Mouse (Mus musculus) fibroblast of lung, adult 2 months (primary cell): ENCODE results near the gene Gtdc1.

ENCODE experiments used
- DNase-seq: peaks from one replicate; pipeline ENCODE4 v3.0.0-alpha.2; 2011; ENCODE audit warnings: low read depth

Gene Gtdc1

DNA sequence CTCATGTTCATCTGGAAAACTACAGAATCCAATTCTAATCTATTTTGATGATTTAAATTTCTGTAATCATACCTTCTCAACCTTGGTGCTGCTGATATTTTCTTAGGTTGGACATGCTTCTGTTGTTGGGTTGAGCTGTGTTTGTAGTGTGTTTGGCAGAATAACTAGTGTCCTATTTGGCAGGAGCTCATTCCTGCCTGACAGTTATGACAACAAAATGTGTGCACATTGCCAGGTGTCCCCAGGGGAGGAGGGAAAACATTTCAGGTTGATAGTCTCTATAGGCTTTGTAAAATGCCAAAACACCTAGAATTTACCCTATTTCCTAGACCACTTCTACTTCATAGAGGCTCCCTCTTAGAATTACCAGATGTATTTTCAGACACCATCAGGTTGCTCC, 343.4 kb downstream of the Gtdc1 start:
- DNase-seq: no peak

GRCm38 (mm10) chr2:44583491-44583890, 344.0 kb downstream of the Gtdc1 start:
- DNase-seq: no peak

GRCm38 (mm10) chr2:44571810-44572209, 355.6 kb downstream of the Gtdc1 start:
- no peak for DNase-seq

GRCm38 (mm10) chr2:44571156-44571555, 356.3 kb downstream of the Gtdc1 start:
- DNase-seq: no peak

GRCm38 (mm10) chr2:44569140-44569952, 358.1 kb downstream of the Gtdc1 start:
- no peak for DNase-seq

- no peak for DNase-seq
Measured at GRCm38 (mm10) chr2:44564776-44565692, 362.4 kb downstream of the Gtdc1 start.

DNA sequence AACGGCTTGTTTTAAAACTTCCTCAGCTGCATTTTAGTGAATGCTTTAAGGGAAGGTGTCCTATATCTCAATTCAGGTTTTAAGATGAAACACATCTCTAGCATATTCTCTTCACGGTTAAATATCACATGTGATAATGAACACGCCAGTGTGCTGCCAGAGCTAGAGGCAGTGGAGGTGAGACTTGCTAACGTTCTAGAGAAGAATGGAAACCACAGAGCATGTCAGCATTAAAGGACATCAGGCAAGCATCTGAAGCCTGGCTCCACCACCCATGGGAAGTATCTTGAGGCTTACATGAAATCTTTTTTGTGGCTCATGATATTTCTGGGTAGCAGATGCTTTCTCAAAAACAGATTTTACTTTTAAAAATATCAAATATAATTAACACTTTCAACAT, 365.7 kb downstream of the Gtdc1 start:
- DNase-seq: no peak

DNA sequence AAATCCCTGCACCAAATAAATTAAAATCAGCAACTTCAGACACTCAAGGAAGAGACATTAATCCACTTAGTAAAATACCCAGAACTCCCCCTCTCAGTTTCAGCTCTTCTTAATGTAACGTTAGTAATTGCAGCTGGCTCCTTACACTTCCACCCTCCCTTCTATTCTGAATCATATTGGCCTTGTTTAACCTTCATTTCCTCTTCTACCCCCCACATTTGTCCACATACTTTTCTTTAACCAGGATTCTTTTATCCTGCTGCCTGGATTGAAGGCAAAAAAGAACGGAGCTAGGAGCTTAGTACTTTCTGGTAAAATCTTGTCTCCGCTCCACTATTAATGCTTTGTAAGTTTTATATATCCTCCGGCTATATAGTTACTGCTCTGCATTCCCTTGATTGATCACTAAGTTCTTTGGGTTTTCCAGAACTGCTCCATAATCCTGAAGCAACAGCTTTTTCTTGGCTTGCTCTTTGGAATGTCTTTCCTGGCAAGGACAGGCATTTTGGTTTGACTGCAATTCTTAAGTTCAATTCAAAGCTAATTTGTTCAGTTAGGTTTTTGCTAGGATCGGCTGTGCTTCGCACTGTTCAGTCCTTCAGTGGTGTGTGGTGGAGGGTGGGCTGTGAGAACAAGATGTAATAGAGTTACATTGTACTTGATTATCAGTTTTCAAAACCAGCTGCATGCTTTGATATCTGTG, 368.1 kb downstream of the Gtdc1 start:
- DNase-seq: no peak

DNA sequence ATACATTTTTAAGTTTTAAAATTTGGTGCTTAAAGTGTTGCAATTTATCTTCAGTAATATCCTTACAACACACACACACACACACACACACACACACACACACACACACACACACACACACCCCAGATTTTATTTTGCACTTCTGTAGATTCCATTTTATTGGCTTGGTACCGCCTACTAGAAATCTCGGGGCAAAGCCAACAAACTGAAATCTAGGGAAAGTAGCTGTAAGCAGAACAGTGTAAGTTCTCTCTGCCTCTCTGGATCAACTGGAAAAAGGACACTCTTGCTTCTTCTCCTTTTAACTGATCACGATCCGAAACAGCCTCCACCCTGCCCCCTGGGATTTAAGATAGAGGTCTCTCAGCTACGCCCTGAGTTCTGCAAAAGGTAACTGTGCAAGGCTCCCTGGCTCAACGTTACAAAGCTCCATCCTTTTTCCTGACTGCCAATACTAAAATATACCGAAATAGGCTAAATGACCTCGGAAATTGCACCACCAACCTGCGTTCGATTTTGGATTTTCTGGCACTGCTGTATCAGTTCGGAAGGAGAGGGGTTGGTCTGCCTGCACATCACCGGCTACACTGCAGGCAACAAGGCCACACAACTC, 369.7 kb downstream of the Gtdc1 start:
- DNase-seq: no peak

GRCm38 (mm10) chr2:44556861-44557592, 370.4 kb downstream of the Gtdc1 start:
- no peak for DNase-seq

DNA sequence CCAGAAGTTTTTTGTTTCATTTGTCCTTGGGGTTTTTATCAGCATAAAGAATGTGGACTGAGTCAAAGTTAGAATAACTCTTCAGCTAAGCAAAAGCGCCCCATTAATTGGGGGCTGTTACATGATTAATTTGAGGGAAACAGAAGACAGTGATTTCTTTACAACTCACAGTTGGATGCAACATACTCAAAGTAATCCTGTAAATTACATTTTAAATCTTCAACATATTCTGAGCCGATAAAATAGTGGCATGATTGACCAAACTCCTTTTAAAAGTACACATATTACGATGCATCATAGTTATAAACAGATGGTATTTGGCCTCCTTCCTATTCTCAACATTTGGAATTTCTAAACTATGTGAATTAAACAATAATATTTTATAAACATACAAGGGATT, 372.7 kb downstream of the Gtdc1 start:
- no peak for DNase-seq

DNA sequence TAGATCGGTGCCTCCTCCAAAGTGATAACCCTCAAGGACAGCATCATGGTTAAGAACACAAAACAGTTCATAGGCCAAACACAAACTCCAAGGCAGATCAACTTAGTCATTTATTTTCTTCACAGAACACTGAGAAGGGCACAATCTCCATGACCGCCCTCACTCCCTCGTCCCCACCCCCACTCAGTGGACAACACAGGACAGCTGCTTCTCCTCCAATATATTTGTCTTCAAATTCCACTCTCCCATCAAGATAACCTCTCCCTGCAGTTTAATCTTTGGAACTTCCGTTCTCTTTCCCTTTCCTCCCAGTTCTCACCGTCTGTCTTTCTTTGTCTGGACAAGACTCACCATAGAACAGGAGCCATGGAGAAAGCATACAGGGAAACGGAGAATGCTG, 378.1 kb downstream of the Gtdc1 start:
- DNase-seq: no peak

- no peak for DNase-seq
Measured at GRCm38 (mm10) chr2:44542775-44543174, 384.7 kb downstream of the Gtdc1 start.

DNA sequence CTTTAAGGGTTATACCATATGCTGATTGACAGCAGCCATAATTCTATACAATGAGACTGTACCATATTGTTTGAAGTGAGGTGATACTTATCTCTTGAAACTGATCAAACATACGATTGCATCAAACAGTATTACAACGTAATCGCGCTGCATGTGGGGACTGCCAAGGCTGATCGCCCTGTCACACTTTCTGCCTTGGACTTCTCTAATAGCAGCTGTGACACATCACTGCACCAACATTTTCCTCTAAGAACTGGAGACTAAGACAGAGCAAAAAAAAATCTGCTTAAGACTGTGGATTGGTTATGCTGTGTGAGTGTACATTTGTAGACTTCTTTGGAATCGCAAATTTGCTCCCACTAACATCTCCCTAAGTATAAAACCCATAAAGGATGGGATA, 385.7 kb downstream of the Gtdc1 start:
- DNase-seq: no peak

- no peak for DNase-seq
Measured at GRCm38 (mm10) chr2:44540881-44541280, 386.6 kb downstream of the Gtdc1 start.

DNA sequence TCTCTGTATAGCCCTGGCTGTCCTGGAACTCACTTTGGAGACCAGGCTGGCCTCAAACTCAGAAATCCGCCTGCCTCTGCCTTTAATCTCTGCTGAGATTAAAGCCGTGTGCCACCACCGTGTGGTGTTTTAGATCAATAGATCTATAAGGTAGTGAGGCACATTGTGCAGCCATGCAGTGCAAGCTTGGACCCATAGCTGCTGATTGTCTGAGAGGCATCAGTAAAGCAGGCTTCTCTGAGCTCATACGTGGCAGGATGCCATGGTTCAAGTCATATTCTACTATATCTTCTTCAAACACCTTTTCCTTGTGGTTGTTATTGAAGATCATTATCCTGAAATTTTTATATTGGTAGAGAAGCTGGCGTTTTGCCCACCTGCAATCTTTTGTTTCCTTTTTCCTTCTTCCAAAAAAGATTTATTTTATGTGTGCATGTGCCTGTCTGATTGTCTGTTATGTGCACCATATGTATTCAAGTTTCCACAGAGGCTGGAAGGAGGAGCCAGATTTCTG, 388.3 kb downstream of the Gtdc1 start:
- no peak for DNase-seq

DNA sequence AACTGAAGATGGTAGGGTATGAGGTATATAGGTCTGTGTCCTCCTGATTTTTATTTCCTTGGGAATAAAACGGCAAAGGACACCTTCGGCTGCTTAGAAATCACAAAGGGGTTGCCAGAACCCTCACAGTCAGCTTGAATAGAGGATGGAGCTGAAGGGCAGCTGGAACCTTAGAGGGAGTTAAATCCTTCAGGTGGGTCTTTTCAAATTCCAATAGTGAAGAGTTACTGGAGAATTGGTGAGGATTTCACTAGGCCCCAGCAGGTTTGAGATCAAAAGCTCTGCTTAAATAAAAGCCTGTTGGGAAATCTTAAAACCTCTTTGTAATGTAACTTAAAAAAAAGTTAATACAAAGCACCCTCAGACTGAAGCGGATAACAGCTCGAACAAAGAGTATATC, 389.3 kb downstream of the Gtdc1 start:
- DNase-seq: no peak

DNA sequence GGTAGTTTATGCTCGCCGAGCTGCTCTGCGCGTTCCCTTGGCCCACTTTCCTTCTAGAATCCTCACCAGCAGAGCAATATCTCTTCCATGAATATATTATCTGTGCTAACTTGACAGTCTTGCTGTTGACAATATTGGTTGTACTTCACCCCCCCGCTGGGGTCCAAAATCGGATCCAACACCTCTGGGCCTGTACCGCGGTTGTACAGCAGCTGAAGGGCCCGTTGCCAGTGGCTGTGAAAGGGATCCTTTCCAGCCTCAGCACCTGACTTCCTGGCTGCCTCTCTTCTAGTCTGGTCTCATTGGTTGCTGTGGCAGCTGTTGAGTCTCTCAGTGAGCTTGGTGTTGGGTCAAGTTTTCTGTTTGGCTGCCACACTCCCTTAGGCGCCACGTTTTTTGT, 391.7 kb downstream of the Gtdc1 start:
- no peak for DNase-seq

DNA sequence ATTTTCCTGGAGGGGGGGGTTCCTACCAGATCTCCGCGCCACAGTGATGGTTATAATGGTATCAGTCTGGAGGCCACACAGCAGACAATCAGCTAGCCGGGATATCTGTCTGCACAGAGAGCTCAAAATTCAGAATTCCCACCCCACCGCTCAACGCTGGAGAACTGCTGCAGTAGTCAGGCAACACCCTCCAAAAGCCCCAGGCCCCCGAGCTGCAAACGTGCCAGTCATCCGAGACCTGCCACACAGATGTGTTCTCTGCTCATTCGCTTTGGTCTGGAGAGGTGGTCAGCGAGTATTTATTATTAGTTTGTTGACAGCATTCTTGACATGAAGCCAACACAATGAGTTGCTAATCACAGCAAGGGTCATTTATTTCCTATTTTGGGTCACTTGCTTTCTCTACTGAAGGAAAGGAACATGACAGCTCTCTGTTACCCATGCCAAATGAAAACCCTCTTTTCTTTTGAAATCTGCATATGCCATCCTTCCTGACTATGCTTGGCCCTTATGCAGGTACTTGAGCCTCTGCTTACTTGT, 392.3 kb downstream of the Gtdc1 start:
- DNase-seq: no peak

GRCm38 (mm10) chr2:44526110-44527032, 401.1 kb downstream of the Gtdc1 start:
- DNase-seq: no peak
